Mouse (Mus musculus): ENCODE measurements at regions not wholly inside any gene's neighbourhood (a gene's known extent, or its start where the extent isn't known, plus 50 kb on each side); places are given as distances from the start of the nearest gene placed in this dataset.

- H3K27ac ChIP-seq (replicated peaks) = no peak overlapping the region
- H3K4me3 ChIP-seq = no peak overlapping the region
- H3K27me3 ChIP-seq (replicated peaks; ENCODE audit: low read depth, poor library complexity, severe bottlenecking) = no peaks in the 10 kb centered on the region
- 83% methylated on average over 5 of the region's 5 CpGs for WGBS
- no peaks in the 10 kb centered on the region for H3K9me3 ChIP-seq
- H3K36me3 ChIP-seq (replicated peaks) = no peaks in the 10 kb centered on the region
- H3K4me1 ChIP-seq = no peaks in the 10 kb centered on the region
- no peak for DNase-seq (ENCODE audit: low spot score)
Measured at GRCm38 (mm10) chr6:49965944-49966545, 143.5 kb downstream of the Npy start.

- no peaks in the 10 kb centered on the region for H3K4me1 ChIP-seq
- no peaks in the 10 kb centered on the region for H3K9me3 ChIP-seq
- DNase-seq (ENCODE audit: low spot score) = no peak
- 86% methylated on average over 3 of the region's 3 CpGs for WGBS
- H3K36me3 ChIP-seq (replicated peaks) = no peaks in the 10 kb centered on the region
- no peaks in the 10 kb centered on the region for H3K27me3 ChIP-seq (replicated peaks; ENCODE audit: low read depth, poor library complexity, severe bottlenecking)
- H3K4me3 ChIP-seq = no peak overlapping the region
- H3K27ac ChIP-seq (replicated peaks) = no peak overlapping the region
Measured at GRCm38 (mm10) chr6:49966555-49966954, 143.5 kb upstream of the Mpp6 start.

- Histone ChIP-seq H3K36me3 (replicated peaks) (no peaks in the 10 kb centered on the region), H3K4me3 (no peak overlapping the region), H3K27me3 (replicated peaks; ENCODE audit: low read depth, poor library complexity, severe bottlenecking) (no peaks in the 10 kb centered on the region), H3K27ac (replicated peaks) (no peak overlapping the region), H3K4me1 (no peaks in the 10 kb centered on the region; the same call in none of the 2 replicates), H3K9me3 (no peaks in the 10 kb centered on the region)
- whole genome bisulfite sequencing = 79% methylated on average over 7 of the region's 7 CpGs
- DNase-seq (ENCODE audit: low spot score) = no peak
Measured at GRCm38 (mm10) chr6:49973258-49973865, 136.7 kb upstream of the Mpp6 start.

- Histone ChIP-seq H3K4me3 (no peak overlapping the region), H3K27me3 (replicated peaks; ENCODE audit: low read depth, poor library complexity, severe bottlenecking) (no peaks in the 10 kb centered on the region), H3K27ac (replicated peaks) (no peak overlapping the region), H3K36me3 (replicated peaks) (no peaks in the 10 kb centered on the region), H3K4me1 (no peaks in the 10 kb centered on the region; the same call in 1 of the 2 replicates), H3K9me3 (no peaks in the 10 kb centered on the region)
- no peak for DNase-seq (ENCODE audit: low spot score)
- 82% methylated on average over 11 of the region's 11 CpGs for WGBS
Measured at GRCm38 (mm10) chr6:49977783-49978182, 132.3 kb upstream of the Mpp6 start.

- no peak for DNase-seq (ENCODE audit: low spot score)
- Histone ChIP-seq H3K36me3 (replicated peaks) (no peaks in the 10 kb centered on the region), H3K27ac (replicated peaks) (no peak overlapping the region), H3K27me3 (replicated peaks; ENCODE audit: low read depth, poor library complexity, severe bottlenecking) (no peaks in the 10 kb centered on the region), H3K4me3 (no peak overlapping the region), H3K9me3 (no peaks in the 10 kb centered on the region), H3K4me1 (peaks cover 11% of the 10 kb centered on the region; the same call in 1 of the 2 replicates)
- 79% methylated on average over 4 of the region's 4 CpGs for WGBS
Measured at GRCm38 (mm10) chr6:49983740-49984139, 126.3 kb upstream of the Mpp6 start.

- no peaks in the 10 kb centered on the region for H3K36me3 ChIP-seq (replicated peaks)
- peak; percentile 17 for DNase-seq (ENCODE audit: low spot score)
- H3K27ac ChIP-seq (replicated peaks) = no peak overlapping the region
- no peaks in the 10 kb centered on the region for H3K27me3 ChIP-seq (replicated peaks; ENCODE audit: low read depth, poor library complexity, severe bottlenecking)
- H3K9me3 ChIP-seq = no peaks in the 10 kb centered on the region
- WGBS = 63% methylated on average over 6 of the region's 6 CpGs
- peaks cover 11% of the 10 kb centered on the region; the same call in 1 of the 2 replicates for H3K4me1 ChIP-seq
- H3K4me3 ChIP-seq = no peak overlapping the region
Measured at GRCm38 (mm10) chr6:49985127-49985526, 124.9 kb upstream of the Mpp6 start.

- Histone ChIP-seq H3K36me3 (replicated peaks) (no peaks in the 10 kb centered on the region), H3K27ac (replicated peaks) (no peak overlapping the region), H3K9me3 (no peaks in the 10 kb centered on the region), H3K27me3 (replicated peaks; ENCODE audit: low read depth, poor library complexity, severe bottlenecking) (no peaks in the 10 kb centered on the region), H3K4me3 (no peak overlapping the region), H3K4me1 (peaks cover 11% of the 10 kb centered on the region; the same call in 1 of the 2 replicates)
- 86% methylated on average over 5 of the region's 5 CpGs for WGBS
- DNase-seq (ENCODE audit: low spot score) = no peak
Measured at GRCm38 (mm10) chr6:49987141-49987540, 122.9 kb upstream of the Mpp6 start.

GRCm38 (mm10) chr6:49987541-49988210, 122.4 kb upstream of the Mpp6 start:
- Histone ChIP-seq H3K27ac (replicated peaks) (no peak overlapping the region), H3K4me1 (peaks cover 11% of the 10 kb centered on the region; the same call in 1 of the 2 replicates), H3K27me3 (replicated peaks; ENCODE audit: low read depth, poor library complexity, severe bottlenecking) (no peaks in the 10 kb centered on the region), H3K4me3 (no peak overlapping the region), H3K9me3 (no peaks in the 10 kb centered on the region), H3K36me3 (replicated peaks) (no peaks in the 10 kb centered on the region)
- WGBS = 92% methylated on average over 3 of the region's 3 CpGs
- DNase-seq (ENCODE audit: low spot score) = no peak

- Histone ChIP-seq H3K4me3 (no peak overlapping the region), H3K4me1 (peaks cover 6% of the 10 kb centered on the region; the same call in 1 of the 2 replicates), H3K27me3 (replicated peaks; ENCODE audit: low read depth, poor library complexity, severe bottlenecking) (no peaks in the 10 kb centered on the region), H3K9me3 (no peaks in the 10 kb centered on the region), H3K36me3 (replicated peaks) (no peaks in the 10 kb centered on the region), H3K27ac (replicated peaks) (no peak overlapping the region)
- DNase-seq (ENCODE audit: low spot score) = no peak
- 90% methylated on average over 9 of the region's 9 CpGs for WGBS
Measured at GRCm38 (mm10) chr6:49989585-49990521, 120.2 kb upstream of the Mpp6 start.

GRCm38 (mm10) chr6:49990522-49990858, 119.6 kb upstream of the Mpp6 start:
- Histone ChIP-seq H3K27ac (replicated peaks) (no peak overlapping the region), H3K27me3 (replicated peaks; ENCODE audit: low read depth, poor library complexity, severe bottlenecking) (no peaks in the 10 kb centered on the region), H3K36me3 (replicated peaks) (no peaks in the 10 kb centered on the region), H3K9me3 (no peaks in the 10 kb centered on the region), H3K4me3 (no peak overlapping the region), H3K4me1 (peaks cover 4% of the 10 kb centered on the region; the same call in 1 of the 2 replicates)
- no peak for DNase-seq (ENCODE audit: low spot score)
- 82% methylated on average over 8 of the region's 8 CpGs for WGBS

GRCm38 (mm10) chr6:49999365-49999764, 110.7 kb upstream of the Mpp6 start:
- Histone ChIP-seq H3K9me3 (no peaks in the 10 kb centered on the region), H3K36me3 (replicated peaks) (no peaks in the 10 kb centered on the region), H3K4me1 (no peaks in the 10 kb centered on the region), H3K27me3 (replicated peaks; ENCODE audit: low read depth, poor library complexity, severe bottlenecking) (no peaks in the 10 kb centered on the region), H3K27ac (replicated peaks) (no peak overlapping the region), H3K4me3 (no peak overlapping the region)
- 90% methylated on average over 11 of the region's 11 CpGs for WGBS
- no peak for DNase-seq (ENCODE audit: low spot score)

- H3K4me3 ChIP-seq = no peak overlapping the region
- peaks cover 6% of the 10 kb centered on the region; the same call in 1 of the 2 replicates for H3K4me1 ChIP-seq
- H3K27ac ChIP-seq (replicated peaks) = no peak overlapping the region
- WGBS = 81% methylated on average over 4 of the region's 4 CpGs
- no peak for DNase-seq (ENCODE audit: low spot score)
- no peaks in the 10 kb centered on the region for H3K9me3 ChIP-seq
- no peaks in the 10 kb centered on the region for H3K36me3 ChIP-seq (replicated peaks)
- no peaks in the 10 kb centered on the region for H3K27me3 ChIP-seq (replicated peaks; ENCODE audit: low read depth, poor library complexity, severe bottlenecking)
Measured at GRCm38 (mm10) chr6:50008074-50008473, 102.0 kb upstream of the Mpp6 start.
